Mouse (Mus musculus): ENCODE data around the gene Ltc4s. TPM values are rescaled to one million over a fixed set of nuclear protein-coding genes. Genes with fewer than 3 reads are reported as not detected.
A peak's percentile ranks its signal among the peaks of the same experiment; 100 is the strongest.

Ltc4s gene
- total RNA-seq, 2 experiments from 2014 or later: 10.5 to 23.5 TPM

DNA sequence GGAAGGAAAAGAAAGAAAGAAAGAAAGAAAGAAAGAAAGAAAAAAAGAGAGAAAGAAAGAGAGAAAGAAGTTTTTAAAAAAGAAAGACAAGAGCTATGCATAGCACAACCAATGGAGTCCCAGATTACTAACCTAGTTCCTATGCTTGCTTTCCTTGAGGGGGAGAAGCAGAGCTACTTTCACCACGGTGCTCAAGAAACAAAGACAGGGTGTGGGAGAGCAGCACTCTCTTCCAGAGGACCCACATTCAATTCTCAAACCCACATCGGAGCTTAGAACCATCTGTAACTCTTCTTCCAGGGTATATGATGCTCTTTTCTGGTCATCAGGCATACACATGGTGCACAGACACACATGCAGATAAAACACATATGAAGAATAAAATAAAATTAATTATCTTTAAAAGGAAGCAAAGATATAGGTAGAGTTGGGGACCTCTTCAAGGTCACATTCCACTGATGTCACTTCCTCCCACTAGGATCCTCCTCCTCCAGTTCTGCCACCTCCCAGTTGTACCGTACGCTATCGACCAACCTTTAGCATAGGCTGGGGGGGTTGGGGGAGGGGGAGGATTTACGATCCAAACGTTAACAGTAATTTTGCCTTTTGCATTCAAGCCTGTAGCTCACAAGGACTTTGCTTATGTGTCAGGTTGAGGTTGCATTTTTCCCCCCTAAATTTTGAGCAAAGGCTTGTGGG, 10.2 kb upstream of the Ltc4s start:
- DNase-seq: no peak

DNA sequence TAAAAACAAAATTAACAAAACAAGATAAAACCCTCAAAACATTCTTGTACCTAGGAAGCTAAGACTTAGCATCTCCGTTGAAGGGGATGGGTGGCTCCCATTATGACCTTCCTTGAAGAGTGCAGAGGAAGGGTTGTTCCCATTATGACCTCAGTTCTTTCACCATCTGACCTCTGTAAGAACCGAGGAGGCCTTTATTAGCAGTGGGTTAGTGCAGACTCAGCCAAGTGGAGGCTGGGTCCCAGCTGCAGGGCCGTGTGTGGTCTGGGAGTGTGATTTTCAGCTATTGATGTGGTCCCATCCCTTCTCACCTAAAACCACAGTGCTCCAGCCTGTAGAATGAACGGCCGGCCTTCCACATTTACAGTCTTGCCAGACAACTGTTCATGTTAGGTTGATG, 6.9 kb upstream of the Ltc4s start:
- DNase-seq: no peak

DNA sequence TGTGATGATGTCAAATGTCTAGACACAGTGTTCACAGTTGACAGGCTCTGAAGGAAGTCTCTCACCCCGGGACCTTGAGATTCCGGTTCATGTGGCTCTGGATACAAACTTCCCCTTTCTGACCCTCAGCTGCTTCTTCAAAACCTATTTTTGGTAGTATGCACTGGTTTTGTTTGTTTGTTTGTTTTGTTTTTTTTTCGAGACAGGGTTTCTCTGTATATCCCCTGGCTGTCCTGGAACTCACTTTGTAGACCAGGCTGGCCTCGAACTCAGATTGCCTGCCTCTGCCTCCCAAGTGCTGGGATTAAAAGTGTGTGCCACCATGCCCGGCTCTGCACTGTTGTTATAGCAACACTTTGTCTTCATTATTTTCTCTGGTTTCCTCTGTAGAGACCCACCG, 5.5 kb upstream of the Ltc4s start:
- DNase-seq: no peak

DNA sequence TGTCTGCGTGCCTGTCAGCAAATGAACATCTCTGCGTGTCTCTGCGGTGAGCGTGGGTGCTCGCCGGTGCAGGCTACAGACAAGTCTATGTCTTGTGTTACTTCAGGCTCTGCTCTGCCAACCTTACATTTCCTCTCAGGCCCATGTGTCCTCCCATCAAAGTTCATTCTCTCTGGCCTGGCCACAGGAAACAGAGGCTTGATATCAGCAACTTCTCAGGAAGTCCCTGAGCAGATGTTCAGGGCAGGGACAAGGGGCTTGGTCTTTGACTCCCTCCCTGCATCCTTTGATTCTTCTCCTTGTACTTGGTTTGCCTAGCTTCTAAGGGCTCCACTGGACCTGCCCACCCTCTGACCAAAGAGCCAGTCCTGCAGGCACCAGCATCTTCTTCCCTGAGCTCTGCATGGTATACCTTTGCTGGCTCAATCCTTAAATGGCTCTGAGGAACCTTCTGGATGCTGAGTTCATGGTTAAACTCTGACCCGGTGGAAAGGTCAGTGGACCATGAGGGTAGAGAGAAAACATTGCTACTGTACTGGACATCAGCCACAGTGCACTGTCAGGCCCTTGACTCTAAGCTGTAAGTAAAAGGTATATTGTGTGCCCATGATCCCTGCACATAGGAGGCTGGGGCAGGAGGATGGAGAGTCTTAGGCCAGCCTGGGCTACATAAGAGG, 2.0 kb upstream of the Ltc4s start:
- no peak for DNase-seq

DNA sequence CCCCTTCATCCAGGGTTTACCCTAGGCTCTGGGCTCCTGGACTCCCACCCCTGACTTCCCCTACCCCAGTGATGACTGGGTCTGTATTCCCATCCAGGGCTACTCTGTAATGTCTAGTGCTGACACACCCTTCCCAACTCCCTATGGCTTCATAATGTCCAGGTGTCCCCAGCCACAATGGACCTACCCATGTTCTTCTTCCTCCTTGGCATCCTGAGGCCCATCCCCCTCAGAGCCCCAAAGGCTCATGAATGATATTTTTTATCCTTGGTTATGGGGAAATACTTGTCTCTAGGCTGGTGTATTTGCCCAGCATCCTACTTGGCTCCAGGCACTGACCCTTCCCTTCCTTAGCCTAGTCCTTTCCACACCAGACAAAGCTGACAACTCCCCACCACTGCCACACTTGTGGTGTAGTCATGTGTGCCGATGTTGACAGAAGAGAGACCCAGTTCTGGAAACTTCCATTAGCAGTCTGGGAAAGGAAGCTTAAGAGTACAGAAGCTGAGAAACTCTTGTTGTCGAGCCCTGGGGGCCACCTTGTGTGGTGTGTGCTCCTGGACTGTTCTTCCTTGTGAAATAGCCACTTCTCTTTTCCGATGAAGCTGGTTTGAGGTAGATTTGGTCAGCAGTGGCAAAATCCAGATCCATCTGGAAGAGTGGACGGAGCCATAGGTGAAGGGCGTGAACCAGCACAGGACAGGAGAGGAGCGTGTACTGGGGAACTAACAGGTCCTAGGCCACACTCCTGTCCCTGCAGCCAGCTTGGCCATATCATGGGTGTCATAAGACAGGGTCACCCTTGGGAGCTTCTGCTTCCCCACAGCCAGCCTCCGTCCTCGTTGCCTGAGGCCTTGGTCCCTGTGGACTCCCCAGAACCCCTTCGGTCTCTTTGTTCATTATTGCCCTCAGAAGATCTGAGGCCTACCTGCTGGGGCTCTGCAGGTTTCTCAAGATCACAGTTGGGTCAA, 690 bp upstream of the Ltc4s start:
- no peak for DNase-seq

- no peak for DNase-seq
Observed at GRCm38 (mm10) chr11:50236937-50237835, 1.2 kb downstream of the Ltc4s start.

- DNase-seq: peak; percentile 94 to 98
Observed at GRCm38 (mm10) chr11:50236540-50236936, 1.9 kb downstream of the Ltc4s start.

DNA sequence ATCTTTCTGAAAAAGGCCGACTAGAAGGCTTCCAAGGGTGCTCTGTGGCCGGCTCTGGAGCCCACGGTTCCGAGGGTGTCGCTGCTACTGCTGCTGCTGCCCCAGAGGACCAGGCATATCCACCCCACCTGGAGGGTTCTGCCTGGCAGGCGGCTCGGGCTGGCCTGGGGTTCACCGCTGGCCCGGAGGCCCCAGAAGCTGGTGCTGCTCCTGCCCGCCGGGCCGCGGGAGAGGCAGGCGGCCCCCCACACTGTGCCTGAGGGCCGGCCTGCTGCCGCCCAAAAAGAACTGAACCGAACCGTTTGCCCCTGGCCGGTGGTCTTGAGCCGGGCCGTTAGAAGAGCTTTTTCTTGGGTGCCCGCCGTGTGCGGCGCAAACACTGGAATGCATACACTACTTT, 3.8 kb downstream of the Ltc4s start:
- no peak for DNase-seq

DNA sequence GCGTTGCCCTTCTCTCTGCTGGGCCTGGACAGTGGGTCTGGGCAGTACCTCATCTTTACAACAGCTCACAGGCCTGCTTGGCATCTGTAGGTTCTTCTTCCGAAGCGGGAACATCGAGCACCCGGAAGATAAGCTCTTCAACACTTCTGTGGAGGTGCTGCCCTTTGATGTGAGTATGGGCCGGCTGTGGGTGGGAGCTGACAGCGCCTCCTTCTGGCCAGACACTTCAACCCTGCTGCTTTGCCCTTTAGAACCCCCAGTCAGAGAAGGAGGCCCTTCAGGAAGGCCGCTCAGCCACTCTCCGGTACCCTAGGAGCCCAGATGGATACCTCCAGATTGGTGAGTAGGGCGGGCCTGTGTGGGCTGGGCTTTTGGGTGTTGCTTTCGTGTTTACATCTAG, 4.4 kb downstream of the Ltc4s start:
- no peak for DNase-seq

- DNase-seq: no peak
Observed at GRCm38 (mm10) chr11:50233022-50233421, 5.4 kb downstream of the Ltc4s start.

- peak in 1 of 2 experiments; percentile 72 for DNase-seq
Observed at GRCm38 (mm10) chr11:50231411-50231810, 7.0 kb downstream of the Ltc4s start.

DNA sequence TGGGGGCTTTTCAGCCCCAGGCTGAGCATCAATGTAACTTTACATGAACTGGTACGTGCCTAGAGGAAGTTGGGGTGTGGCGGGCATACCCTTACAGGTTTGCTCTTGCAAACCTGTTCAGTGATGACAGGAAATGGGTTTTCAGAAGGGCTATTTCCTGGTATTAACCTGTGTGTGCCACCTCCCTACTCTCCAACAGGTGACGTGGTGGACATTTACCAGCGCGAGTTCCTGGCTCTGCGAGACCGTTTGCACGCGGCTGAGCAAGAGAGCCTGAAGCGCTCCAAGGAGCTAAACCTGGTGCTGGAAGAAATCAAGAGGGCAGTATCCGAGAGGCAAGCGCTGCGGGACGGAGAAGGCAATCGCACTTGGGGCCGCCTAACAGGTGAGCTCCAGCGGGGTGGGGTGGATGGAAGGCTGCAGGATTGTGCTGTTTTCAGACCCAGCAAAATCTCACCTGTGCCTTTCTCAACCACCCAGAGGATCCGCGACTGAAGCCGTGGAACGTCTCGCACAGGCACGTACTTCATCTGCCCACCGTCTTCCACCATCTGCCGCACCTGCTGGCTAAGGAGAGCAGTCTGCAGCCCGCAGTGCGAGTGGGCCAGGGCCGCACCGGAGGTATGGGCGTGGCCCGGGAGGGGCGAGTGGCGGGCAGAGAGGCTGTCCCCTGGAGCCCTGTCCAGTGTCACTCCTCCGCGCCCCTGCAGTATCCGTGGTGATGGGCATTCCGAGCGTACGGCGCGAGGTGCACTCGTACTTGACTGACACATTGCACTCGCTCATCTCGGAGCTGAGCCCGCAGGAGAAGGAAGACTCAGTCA, 7.7 kb downstream of the Ltc4s start:
- DNase-seq: no peak

DNA sequence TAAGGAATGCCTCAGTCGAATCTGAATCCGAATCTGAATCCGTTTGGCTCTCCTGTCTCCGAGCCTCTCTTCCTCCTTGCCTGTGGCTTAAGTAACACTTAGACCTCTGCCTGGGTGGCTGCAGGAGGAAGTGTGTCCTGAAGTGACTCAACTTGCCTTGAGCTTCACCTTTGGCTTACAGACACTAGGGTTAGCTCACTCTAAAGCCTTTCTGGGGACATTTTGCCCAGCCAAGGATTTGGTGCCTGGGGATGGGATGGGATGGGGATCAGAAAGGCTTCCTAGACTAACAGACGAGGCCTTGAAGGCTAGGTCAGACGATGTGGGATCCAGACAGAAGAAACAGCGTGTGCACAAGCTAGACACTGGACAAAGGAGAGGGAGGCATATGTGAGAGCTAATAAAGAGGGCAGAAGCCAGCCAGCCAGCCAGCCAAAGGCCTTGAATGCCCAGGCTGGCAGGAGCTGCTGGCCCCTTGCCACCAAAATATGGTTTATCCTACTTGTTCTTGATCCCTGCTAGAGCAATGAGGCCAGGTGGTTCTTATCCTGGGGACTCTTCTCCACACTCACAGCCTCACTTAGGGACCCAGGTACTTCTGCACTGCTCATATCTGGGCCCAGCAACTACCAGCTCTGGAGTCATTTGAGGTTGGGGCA, 9.0 kb downstream of the Ltc4s start:
- peak; percentile 83 to 87 for DNase-seq

GRCm38 (mm10) chr11:50228772-50229171, 9.6 kb downstream of the Ltc4s start:
- peak; percentile 60 to 69 for DNase-seq

DNA sequence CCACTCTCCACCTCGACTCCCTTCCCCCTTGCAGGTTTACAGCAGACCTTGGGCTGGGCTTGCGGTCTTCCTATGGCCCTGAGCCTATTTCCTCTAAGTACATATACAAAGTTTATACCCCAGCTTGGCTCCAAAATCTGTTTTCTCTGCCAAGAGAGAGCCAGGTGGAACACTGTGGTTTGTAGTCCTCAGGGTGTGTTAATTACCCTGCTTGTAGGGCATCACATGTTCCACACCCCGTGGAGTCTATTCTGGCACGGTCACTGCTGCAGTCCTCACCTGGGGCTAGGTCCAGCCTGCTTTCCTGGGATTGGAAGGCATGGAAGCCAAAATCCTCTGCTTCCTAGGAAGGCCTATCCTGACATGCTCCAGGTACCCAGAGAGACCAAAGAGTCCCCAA, 10.7 kb downstream of the Ltc4s start:
- no peak for DNase-seq

DNA sequence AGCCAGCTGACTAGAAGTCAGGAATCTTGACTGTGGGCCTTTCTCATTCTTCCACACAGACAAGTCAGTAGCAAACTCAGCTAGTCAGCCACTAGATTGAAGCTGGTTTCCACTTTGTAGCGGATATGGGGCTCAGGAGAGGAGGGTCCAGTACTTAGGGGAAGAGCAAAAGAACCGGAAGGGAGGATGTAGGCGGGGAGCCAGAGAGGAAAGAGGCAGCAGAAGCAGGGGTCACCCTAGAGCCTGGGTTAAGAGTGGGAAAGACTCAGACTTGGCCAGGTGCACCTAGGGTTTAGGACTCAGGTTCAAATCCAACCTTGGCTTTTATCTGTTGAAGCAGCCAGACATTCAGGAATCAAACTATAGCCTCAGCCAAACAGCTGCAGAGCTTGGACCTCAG, 11.2 kb downstream of the Ltc4s start:
- DNase-seq: no peak

DNA sequence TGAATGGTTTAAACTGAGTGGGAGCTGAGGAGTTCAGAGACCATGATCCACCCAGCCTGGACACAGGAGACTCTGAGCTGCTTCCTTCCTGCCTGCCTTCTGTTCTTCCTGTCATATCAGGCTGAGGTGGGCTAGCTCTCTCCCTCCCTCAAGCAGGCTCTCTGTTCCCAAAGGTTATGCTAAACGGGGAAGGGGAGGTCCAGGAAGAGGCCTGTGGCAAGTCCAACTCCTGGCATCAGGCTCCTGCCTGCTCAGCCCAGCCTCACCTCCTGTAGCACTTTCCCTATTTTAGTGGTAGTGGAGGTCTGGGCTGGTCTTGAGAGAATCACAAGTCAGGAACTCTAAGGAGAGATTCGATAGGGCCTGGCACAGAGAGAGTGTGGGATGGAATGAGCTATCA, 12.0 kb downstream of the Ltc4s start:
- no peak for DNase-seq

DNA sequence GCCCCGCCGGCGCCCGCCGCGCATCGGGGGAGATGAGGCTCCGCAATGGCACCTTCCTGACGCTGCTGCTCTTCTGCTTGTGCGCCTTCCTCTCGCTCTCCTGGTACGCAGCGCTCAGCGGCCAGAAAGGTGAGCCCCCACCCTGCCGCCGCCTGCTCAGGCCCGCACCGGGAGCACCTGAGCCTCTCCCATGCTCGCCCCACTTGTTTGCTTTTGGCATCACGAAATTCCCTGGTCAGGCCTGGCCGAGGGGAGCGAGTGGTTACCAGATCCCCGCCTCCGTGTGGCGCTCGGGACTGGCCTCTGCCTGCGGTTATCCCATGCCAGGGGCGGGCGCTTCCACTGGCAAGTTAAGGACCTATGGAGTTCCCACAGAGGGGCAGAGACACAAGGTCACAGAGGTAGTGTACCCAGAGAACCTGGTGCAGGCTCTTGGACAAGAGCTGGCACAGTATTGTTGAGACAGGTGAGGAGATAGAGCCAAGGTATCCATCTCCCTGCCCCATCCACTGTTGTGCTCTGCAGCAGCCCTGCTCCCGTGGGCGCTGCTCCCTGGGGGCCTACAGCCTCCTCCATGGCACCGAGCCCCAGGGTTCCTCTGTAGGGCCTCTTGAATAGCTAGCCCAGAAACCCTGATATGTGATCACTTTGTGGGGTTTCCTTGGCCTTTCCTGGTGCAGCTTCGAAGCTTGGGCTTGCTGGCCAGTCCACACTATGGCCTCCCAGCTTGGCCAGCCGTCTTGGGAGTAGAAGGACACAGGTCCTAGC, 12.6 kb downstream of the Ltc4s start:
- DNase-seq: peak; percentile 63 to 71

All from adrenal gland, postnatal 36 days (tissue).